Mouse (Mus musculus): Measurements from ENCODE around the gene Amacr.
"Not testable (repeated sequence)": the region's sequence is repeated elsewhere in the genome, so short reads cannot be mapped to it uniquely, and the experiment has no call there.

Gene Amacr

DNA sequence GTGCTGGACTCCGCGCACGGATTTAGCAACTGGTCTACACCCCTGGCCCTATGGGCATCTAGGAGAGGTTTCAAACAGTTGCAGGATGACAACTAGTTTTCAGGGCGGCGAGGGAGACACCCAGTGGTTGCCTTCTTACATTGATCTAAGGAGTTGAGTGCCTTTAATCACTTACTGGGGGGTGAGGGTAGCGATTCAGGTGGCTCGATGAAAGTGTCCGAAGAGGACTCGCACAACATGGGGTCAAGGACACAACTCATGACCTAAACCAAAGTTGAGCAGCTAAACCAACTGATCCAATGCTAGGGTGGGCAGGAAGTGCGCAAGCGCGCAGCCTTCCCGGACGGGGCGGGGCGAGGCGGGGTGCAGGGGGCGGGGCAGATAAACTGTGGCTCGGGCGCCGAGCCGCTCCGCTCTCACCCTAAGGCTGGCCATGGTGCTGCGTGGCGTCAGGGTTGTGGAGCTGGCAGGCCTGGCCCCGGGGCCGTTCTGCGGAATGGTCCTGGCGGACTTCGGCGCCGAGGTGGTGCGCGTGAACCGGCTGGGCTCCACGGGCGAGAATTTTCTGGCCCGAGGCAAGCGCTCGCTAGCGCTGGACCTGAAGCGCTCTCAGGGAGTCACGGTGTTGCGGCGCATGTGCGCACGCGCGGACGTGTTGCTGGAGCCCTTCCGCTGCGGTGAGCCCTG, at the start of gene Amacr:
Gene Amacr (plus strand): TSS at position 380 of the 687 bp plus-strand sequence.
- peak; percentile 73 to 74 for DNase-seq

- no peak for DNase-seq
These were observed 47.6 kb upstream of the Amacr start for GRCm38 (mm10) chr15:10933930-10934329.

DNA sequence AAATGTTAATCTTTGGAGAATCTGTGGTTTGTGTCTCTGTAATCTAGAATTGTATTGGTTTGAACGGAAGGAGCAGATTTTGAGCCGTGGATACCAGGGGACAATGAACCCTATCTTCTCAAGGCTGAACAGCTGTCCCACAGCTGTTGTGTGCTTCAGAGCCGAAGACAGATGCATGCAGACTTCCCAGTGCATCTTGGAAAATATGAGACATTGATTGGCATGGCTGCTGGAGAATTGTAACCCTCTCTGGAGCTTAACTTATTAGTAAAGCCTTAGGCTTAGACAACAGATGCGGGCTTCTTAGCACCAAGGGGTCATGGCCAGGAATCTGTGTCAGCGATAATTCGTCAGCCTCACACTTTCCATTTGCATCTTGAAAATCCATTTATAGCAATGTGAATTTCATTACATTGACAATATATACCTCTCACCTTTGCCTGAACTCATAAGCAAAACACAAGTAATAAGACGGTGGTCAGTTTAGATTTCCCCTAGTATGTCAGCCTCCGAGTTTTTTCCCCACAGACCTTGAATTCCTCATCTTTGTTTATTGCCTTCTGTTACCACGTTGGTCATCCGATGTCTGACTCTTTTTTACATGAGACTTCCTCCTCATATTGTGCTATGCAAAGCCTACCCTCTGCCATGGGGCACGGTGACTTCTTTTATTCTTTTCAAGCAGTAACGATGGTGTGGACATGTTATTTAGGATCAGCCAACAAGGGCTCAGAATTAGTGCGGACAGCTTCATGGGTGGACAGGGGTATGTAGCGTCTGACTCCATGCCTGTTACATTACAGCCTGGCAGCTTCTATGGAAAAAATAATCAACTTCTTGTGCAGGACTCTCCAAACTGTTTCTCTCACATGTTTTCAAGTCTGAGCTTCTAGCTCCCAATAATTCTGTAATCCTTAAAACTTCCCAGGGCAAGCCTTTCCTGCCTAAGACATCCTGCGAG, 41.1 kb upstream of the Amacr start:
- DNase-seq = no peak

DNA sequence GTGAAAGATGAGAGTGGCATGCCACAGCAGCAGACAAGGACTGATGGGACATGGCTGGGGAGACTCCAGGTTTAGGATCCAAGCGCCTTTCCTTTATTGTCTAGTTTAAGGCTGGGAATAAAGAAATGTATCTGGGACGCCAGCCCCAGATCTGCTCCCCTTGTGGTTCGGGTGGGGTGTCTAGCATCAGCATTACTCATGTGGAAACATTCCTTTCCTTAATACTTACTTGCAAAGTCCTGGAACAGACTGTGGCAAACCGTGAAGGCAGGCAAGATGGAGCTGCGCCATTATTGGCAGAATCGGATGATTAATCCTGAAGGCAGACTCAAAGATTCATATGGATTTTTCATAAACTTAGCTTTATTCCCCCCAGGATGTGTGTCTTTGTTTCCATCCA, 39.7 kb upstream of the Amacr start:
- DNase-seq = no peak

GRCm38 (mm10) chr15:10947852-10948251, 33.7 kb upstream of the Amacr start:
- no peak for DNase-seq

DNA sequence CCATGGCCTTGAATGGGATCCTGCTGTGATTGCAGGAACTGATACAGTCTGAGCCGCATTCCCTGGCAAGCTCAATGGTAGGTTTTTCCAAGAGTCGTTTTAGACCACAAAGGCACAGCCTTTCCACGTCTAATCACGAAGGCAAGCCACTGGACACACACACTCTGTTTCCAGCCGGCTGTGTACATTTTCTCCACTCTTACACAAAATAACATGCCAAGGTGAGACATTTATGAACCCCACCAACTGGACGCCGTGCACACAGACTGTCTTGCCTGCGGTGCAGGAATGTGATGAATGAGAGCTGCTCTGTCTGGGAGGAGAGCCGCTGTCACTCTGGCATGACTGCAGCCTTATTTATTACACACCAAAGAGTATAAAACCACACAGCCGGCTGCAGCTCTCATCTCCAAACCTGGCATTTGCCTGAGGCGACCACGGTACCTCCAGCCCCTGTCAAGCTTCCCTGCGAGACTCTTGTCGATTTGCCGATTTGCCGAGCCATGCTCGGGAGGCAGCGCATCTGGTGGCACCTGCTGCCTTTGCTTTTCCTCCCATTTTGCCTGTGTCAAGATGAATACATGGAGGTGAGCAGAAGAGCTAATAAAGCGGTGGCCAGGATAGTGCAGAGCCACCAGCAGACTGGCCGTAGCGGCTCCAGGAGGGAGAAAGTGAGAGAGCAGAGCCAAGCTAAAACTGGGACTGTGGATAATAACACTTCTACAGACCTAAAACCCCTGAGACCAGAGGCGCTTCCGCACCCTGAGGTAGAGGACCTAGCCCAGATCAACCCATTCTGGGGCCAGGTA, 29.4 kb upstream of the Amacr start, which contains the start of gene C1qtnf3:
Gene C1qtnf3 (plus strand): TSS at position 382 of the 809 bp plus-strand sequence.
- DNase-seq = no peak

DNA sequence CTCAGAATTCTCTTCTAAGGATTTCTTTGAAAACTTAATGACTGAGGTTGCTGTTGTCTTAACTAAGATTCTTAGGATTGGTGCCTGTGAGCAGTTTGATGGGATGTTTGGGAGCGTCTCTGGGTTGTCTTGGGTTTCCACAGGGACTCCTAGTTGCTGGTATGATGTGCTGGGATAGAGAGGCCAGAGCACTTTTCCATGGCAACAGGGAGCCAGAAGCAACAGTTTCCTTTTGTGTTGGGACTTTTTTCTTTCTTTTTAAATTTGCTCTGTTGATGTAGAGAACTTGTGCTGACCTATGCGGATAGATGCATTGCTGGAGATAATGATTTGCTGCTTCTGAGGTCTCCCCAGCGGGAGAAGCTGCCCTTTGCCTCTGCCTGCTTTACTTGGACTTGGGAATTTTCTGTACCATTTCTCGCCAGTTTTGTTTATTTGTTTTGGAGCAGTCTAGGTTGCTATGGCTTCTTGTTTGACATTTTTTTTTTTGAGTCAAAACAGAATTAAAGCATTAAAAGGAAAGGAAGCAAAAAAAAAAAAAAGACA, 28.7 kb upstream of the Amacr start:
- DNase-seq = no peak

- no peak for DNase-seq
These were observed 28.1 kb upstream of the Amacr start for GRCm38 (mm10) chr15:10953465-10953864.

GRCm38 (mm10) chr15:10954381-10955016, 27.1 kb upstream of the Amacr start:
- DNase-seq = no peak

GRCm38 (mm10) chr15:10955156-10955555, 26.4 kb upstream of the Amacr start:
- no peak for DNase-seq

DNA sequence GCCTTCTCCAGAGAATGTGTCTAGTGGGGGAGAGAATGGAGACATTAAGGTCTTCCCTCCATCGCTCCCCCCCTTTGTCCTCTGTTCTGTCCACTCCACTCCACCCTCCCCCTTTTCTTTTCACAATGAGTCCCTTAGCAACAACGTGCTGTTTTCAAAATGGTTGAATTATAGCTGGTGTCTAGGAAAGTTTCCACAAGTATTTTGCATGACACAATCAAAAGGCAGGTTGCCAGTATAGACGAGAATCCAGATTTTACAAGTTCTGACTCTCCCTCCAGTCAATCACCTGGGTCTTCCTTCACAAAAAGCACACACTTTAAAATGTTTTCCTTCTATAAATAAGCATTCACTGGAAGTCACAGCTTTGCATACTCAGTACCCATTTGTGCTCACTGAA, 24.9 kb upstream of the Amacr start:
- DNase-seq = no peak

DNA sequence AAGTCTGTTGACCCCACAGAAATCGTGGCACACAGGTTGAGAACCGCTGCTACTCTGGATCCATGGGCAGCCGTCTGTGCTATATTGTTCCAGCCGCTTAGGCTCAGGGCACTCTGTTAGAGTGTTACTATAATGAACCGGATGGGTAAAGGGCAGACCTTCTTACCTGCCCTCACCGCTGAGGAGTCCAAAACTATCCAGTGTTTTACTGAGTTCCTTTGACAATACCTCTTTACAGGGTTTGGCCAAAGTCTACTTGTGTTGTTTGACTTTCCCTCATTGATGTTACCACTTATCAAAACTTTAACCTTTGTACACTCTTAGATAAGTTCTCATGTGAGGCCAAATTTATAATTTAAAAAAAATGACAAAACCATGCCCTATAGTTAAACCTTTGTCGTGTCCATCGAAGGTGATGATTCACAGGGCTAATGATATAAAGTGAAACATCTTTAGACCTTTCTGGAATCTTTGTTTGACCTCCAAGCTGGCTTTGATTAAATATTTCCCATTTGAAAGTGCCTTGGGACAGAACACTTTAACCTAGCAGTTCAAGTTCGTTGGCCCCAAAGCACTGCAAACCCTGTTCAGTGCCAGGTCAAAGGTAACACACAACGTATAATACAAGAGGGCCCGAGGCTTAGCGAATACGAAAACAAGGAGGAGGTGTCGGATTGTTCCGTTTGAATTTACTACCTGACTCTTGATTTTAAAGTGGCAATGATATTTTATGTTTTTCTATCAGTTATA, 22.1 kb upstream of the Amacr start:
- DNase-seq = no peak

GRCm38 (mm10) chr15:10960267-10960666, 21.3 kb upstream of the Amacr start:
- no peak for DNase-seq

DNA sequence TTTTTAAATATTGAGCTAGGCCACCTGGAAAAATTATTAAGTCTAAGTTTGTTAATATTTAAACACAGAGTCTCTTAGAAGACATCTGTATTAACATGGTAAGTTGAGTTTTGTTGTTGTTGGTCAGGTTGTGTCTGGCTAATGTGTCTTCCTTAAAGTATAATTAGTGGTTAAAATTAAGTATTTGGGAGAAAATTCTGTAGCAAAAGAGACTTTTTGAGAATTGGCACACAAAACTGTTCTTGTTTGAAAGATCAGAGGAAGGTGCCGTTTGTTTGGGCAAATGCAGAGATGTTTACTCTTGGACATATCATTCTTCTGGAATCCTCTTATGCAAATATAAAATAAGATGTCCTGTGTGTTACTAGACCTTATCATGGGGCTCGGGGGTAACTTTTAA, 19.0 kb upstream of the Amacr start:
- DNase-seq = no peak

GRCm38 (mm10) chr15:10969439-10969838, 12.1 kb upstream of the Amacr start:
- DNase-seq = no peak

DNA sequence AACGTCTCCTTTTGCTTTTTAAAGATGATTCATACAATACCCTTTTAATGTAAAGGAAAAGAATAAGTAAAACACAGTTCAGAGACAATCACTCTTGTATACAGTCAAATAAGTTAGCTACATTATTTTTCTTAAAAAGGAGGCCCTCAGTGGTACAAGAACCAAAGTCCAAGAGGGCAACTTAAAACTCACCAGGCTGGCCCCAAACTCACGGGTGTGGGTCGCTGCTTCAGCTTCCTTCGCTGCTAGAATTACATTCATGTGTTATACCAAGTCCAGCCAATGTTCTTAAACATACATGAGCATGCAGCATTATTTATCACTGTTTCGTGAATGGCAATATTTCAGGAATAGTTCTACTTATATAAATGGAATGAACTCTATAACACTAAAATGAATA, 10.8 kb upstream of the Amacr start:
- DNase-seq = no peak

DNA sequence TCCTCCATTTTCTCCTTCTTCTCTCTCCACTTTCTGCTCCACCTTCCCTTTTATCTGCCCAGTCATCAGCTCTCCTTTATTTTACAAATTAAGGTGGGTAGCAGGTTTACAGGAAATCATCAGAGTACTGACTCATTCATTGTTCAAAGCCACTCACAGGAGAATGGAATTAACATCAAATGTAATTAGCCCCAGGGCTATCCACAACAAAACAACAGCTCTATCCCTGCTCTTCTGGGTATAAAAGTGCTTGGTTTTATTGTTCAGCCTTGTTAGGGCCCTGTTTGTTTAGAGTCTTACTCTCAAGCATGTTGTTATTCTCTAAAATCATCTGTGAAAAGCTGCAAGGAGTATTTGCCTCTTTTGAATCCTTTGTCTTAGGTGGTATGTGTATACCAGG, 4.4 kb upstream of the Amacr start:
- no peak for DNase-seq

DNA sequence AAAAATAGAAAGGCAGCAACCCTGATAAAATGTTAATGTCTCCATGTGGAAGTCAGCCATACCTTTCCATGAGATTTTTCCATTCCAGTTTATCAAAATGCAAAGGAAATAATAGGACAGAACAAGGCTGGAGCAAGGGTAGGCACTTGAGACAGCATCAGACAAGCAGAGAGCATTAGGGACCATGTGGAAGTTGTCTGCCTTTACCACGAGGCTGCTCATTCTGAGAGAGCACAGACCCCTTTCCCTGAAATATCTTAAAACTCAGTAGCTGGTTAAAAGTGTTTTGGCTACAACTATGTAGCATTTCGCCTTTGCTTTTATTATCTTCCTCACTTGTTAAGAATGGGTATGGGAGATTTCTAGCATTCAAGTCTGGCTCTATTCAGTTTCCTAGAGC, 844 bp upstream of the Amacr start:
- DNase-seq = no peak

GRCm38 (mm10) chr15:10982064-10982435, 494 bp downstream of the Amacr start:
- no peak for DNase-seq

DNA sequence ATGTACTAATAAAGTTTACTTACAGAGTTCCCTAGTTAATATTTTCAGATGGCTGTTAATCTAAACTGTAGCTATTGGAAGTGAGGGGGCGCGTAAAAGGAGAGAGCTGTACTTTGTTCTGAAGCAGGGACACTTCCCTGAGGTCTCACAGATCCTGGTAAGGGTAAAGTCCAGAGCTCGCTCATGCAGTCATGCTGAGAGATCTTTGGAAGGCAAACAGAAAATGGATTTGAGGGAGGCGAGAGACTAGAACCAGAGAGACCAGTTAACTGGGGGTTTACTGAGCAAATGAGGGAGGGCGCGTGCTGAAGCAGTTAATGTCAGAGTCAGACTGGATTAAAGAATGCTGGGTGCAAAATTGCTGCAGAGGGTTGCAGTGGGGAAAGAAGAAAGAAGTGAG, 4.2 kb downstream of the Amacr start:
- no peak for DNase-seq

- not testable (repeated sequence) for DNase-seq
These were observed 4.9 kb downstream of the Amacr start for GRCm38 (mm10) chr15:10986477-10986876.

GRCm38 (mm10) chr15:10990411-10990810, 8.9 kb downstream of the Amacr start:
- no peak for DNase-seq
